Mouse (Mus musculus) left cerebral cortex, postnatal 14 days (tissue): ENCODE results near the gene Foxp1. TPM values are rescaled to one million over a fixed set of nuclear protein-coding genes. Genes with fewer than 3 reads are reported as not detected.

Source experiments
- DNase-seq, 2 experiments: peaks; one replicate each; pipeline ENCODE4 v3.0.0; 2021 to 2022; ENCODE audit warnings: low spot score in 2 of 2, mixed read lengths in 1 of 2
- intact Hi-C: fragments of 180-260 bp; cut with DNase I; formaldehyde crosslinking; loops from one replicate; pipeline ENCODE4 v1.15.1; 2025
- total RNA-seq, 2 experiments: library from RNA; stranded (reverse); gene quantifications; 2 replicates each; pipeline ENCODE4 v1.2.3; 2021

Gene Foxp1
- total RNA-seq, 2 experiments from 2014 or later, result 137 to 149 TPM

DNA sequence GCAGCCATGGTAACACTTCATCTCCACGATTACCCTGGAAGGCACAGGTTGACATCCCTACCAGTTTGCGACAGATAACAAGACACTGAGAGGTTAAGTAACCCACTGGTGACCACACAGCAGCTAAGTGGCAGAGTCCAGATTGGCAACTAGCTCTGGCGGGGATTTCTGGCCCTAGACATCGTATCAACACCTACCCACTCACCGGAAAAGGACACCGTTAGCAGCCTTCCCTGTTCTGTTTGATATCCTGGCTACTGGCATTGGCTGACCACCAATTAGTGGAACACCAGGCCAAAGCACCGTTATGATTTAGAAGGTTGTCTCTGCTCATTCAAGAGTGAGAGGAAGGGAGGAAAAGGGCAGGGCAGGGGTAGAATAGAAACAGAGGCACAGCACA, 312.4 kb downstream of the Foxp1 start:
- intact Hi-C loops, result no loop called here
- no peak for DNase-seq

DNA sequence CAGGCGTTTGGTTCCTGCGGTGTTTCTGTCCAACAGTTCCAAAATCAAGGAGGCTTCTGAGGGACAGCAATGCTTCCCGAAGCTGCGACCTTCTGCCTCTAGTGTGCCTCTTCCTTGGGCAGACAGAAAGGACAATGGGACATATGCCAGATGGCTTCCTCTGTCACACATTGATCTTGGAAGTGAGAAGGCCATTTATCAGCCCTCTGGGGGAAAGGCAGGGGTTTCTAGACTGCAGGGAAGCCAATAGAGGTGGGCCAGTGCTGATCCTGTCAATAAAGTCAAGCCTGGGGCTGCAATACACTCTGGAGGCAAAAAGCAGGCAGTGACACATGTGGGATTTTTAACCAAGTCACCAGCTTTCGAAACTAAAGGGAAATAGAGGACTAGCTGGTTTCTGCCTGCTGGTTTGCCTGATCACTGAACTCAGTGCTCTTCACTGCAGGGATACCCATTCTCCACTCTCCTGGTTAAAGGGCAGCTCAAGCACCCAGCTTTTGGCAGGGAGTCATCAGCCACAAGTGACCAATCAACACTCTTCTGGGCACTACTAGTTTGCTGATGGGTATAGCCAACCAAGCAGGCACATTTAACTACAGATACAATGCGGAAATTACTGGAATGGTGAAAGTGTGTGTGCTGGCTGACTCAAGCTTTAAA, 315.2 kb downstream of the Foxp1 start:
- intact Hi-C loops, result no loop called here
- DNase-seq, result no peak

- no peak for DNase-seq
- intact Hi-C loops, result no loop called here
Measured at GRCm38 (mm10) chr6:99206437-99206870, 316.1 kb downstream of the Foxp1 start.

- intact Hi-C loops, result no loop called here
- no peak for DNase-seq
Measured at GRCm38 (mm10) chr6:99205587-99206436, 316.7 kb downstream of the Foxp1 start.

DNA sequence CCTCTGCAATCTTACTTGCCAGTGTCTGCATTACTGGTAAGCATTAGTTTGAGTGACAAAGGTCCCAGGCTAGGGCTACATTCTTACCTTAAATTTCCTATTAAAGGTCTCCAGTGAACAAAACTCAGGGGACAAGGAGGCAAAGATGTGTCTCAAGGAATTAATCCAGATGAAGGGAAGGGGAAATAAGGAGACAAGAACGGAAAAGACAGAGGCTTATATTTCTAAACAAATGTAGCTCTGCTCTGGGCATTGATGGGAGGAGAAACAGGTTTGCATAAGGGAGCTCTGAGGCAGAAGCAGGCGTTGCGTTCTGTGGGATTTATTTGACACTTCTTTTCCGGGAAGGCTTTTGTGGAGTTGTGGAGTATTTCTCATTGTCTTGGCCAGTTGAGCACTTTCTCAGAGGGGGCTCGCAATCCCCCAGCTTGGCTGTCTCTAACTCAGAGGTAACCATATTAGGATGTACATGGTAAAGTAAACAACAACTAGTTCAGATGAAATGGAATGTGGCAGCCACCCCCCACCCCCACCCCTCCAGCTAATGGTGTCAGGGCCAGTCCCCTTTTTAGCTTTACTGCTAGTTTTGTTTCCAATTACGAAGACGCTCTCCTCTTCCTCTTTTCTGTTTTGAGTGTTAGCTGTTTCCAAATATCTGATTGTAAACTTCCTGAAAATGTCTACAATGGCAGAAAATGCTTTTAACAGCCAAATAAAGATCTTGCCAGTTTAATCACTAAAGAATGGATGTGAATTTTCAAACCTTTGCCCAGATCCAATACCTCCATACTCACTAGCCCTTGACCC, 317.5 kb downstream of the Foxp1 start:
- intact Hi-C loops, result no loop called here
- no peak for DNase-seq

DNA sequence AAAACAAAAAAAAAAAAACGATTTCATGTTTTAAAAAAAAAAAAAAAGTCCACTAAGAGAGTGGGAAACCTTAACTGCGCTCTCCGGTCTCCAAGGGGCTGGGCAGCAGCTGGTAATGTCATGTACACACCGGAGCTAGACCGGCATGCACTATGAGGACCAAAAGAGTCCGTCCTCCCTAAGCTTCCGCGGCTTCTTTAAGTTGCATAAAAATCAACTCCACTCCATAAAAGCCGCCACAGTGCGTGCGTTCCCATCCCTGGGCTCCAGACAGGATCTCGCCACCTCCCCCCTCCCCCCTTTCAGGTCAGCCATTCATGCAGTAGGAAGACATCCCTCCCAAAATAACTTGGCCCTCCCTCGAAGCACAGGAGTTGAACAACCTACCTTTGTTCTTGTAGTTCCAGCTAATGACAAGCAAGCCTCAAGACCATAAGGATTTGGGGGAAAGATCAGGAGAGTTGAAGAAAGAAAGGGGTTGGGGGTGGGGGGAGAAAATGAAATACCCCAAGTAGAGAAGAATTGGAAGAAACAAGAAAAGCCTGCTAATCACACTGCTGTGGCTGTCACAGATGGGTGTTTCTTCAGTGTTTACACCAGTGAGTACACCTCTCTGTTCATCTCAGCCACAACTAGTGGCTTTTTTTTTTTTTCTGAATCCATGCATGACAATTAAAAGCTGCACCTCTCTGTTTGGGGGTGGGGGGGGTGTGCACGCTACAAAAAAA, 318.3 kb downstream of the Foxp1 start:
- no peak for DNase-seq
- intact Hi-C loops, result no loop called here

DNA sequence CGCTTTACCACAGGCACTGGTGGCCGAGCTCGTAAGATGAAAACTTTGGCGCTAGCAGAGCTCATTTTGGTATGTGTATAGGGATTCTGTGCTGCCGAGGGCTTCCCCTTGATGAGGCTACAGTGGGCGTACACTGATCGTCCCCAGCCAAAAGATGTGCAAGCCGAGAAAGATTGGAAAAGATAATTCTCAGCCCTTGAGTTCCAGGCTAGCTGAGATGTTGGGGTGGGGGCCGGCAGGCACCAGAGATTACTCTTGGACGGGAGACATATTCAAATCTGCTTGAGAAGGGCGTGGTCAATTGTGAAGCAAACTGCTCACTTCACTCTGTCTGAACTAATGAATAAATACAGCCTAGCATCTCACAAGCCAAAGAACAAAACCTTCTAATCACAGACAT, 319.3 kb downstream of the Foxp1 start:
- DNase-seq, result no peak
- intact Hi-C loops, result no loop called here

GRCm38 (mm10) chr6:99202781-99203180, 319.7 kb downstream of the Foxp1 start:
- intact Hi-C loops, result no loop called here
- no peak for DNase-seq

- DNase-seq, result peak in 1 of 2 experiments; percentile 16
- intact Hi-C loops, result no loop called here
Measured at GRCm38 (mm10) chr6:99201271-99201705, 321.2 kb downstream of the Foxp1 start.

GRCm38 (mm10) chr6:99200656-99201055, 321.9 kb downstream of the Foxp1 start:
- no peak for DNase-seq
- intact Hi-C loops, result no loop called here

DNA sequence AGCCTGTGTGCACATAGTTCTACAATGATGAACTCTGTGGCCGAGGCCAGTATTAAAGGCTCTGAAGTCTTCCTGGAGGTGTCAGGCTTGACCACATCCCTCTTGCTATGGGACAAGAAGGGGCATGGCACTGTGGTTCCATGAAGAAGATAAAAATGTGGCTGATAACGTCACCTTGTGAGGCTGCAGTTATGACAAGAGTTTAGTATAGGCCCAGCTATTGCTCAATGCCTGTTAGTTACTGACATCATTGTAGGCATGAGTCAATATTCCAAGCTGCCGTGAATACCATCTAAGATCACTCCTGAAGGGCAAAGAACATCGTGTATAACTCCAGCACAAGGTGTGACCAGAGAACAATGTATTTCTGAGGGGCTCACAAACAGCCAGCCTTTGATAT, 323.2 kb downstream of the Foxp1 start:
- intact Hi-C loops, result no loop called here
- no peak for DNase-seq

GRCm38 (mm10) chr6:99193697-99194096, 328.8 kb downstream of the Foxp1 start:
- no peak for DNase-seq
- intact Hi-C loops, result no loop called here

- intact Hi-C loops, result no loop called here
- DNase-seq, result peak in 1 of 2 experiments; percentile 13
Measured at GRCm38 (mm10) chr6:99191636-99192137, 330.8 kb downstream of the Foxp1 start.

- DNase-seq, result no peak
- intact Hi-C loops, result no loop called here
Measured at GRCm38 (mm10) chr6:99191041-99191635, 331.4 kb downstream of the Foxp1 start.

DNA sequence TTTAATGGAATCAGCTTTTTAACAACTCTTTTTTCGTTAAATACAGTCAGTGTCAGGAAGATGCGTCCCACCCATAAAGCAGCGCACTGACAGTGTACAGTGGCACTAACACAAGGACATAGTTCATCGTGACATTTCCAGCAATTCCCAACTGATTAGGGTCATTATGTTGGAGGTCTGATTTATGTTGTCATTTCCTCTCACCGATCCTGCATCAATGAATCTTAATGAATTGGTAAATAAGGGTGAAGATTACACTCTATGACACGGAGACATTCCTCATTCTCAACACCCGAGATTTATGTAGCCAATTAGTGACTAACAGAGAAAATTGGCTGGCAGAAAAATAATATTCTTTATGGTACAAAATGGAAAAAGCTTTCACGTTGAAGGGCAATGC, 332.6 kb downstream of the Foxp1 start:
- intact Hi-C loops, result no loop called here
- no peak for DNase-seq

DNA sequence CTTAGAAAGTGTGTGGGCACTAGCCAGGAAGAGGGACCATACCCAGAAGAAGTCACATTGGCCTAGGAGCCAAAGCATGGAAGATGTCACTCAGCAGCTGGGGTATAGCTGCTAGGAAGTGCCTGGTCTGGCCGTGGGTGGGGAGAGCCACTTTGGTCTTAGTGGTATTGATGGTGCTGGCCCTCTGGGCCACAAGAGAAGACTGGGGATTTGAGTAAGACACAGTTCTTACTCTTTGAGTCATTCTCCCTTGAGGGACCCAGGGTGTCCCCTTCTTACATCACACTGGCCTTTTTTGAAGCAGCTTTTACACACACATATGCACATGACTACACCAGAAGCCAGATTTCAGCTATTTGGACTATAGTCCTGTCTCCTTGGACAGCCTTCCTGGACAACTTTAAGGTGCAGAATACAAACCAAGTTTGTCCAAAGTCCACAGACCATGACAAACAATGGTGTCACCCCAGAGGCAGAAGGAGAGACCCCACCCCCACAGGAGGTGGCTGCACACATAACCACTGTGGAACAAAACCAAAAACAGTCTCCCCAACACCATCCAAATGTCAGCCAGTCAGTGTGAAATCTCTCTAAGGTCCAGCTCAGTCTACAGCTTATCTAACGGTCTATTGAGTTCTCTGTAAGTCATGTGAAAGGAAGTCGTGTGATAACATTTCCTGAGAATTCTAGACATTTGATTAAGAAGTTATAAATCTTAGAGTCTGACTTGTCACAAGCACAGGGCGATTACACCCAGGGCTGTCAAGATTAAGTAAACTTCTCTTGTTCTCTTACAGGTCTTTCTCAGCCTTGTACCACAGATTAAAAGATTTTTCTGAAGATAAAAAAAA, 333.9 kb downstream of the Foxp1 start:
- DNase-seq, result no peak
- intact Hi-C loops, result no loop called here

GRCm38 (mm10) chr6:99187914-99188313, 334.6 kb downstream of the Foxp1 start:
- DNase-seq, result no peak
- intact Hi-C loops, result no loop called here

GRCm38 (mm10) chr6:99187415-99187814, 335.1 kb downstream of the Foxp1 start:
- intact Hi-C loops, result no loop called here
- no peak for DNase-seq
